Comparison of ENCODE assay signal across 14 mouse cellular contexts in the genomic region with DNA sequence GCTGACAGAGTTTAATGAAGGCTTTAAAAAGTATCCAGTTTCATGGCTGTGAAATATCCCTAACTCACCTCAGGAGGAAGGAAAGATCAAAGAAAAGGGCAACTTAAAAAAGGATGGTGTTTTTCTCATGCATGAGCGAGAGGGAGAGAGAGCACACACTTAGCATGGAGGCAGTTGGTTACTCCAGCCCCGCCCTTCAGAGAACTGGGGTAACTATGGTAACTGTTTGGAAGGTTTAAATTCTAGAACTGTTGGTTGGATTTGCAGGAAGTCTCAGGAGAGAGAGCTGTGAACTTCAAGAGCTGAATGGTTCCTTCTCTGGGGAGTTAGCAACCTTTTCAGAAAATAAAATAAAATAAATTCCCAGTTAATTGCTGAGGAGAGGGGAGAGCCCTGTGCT.
DNase-seq lines count a peak whose midpoint lies in the region; ATAC-seq and TF ChIP-seq lines count a peak whose summit lies in the region.
"Had no signal": no experiment of that assay in that cellular context is flagged by ENCODE, and none has a peak within 500 bp of the region (broad histone marks: within the 10 kb centered on the region; RNA-seq: fewer than 3 reads in every experiment).

No protein-coding gene starts in this region.

- H3K36me3 ChIP-seq in hindbrain, postnatal 0 days (ENCODE audit: insufficient read depth, low read length) = no peaks in the 10 kb centered on the region
- H3K36me3 ChIP-seq in hindbrain, embryonic 10.5 days = no peaks in the 10 kb centered on the region
- H3K36me3 ChIP-seq in midbrain, postnatal 0 days (ENCODE audit: insufficient read depth, low read length) = no peaks in the 10 kb centered on the region
- H3K36me3 ChIP-seq in midbrain, embryonic 15.5 days (replicated peaks) = no peaks in the 10 kb centered on the region

- H3K27me3 ChIP-seq in hindbrain, postnatal 0 days (ENCODE audit: insufficient read depth, low read length) = no peaks in the 10 kb centered on the region
- no peaks in the 10 kb centered on the region for H3K27me3 ChIP-seq in hindbrain, embryonic 10.5 days (ENCODE audit: insufficient read depth, poor library complexity, severe bottlenecking)
- H3K27me3 ChIP-seq in midbrain, postnatal 0 days (ENCODE audit: insufficient read depth, low read length) = no peaks in the 10 kb centered on the region
- no peaks in the 10 kb centered on the region for H3K27me3 ChIP-seq in midbrain, embryonic 15.5 days (replicated peaks)

- no peak for TF ChIP-seq CTCF in hindbrain, postnatal 0 days (IDR thresholded peaks at IDR 0.05; ENCODE audit: low read depth)
- no peak for TF ChIP-seq CTCF in midbrain, postnatal 0 days (IDR thresholded peaks at IDR 0.05)

- no peak overlapping the region for H3K4me3 ChIP-seq in hindbrain, postnatal 0 days (ENCODE audit: low read length)
- no peak overlapping the region for H3K4me3 ChIP-seq in hindbrain, embryonic 10.5 days
- no peak overlapping the region for H3K4me3 ChIP-seq in midbrain, postnatal 0 days (ENCODE audit: low read depth, low read length)
- no peak overlapping the region for H3K4me3 ChIP-seq in midbrain, embryonic 15.5 days

- no peak overlapping the region for H3K9ac ChIP-seq in hindbrain, postnatal 0 days (replicated peaks; ENCODE audit: low read length)
- H3K9ac ChIP-seq in midbrain, postnatal 0 days (replicated peaks; ENCODE audit: low read length, poor library complexity, severe bottlenecking) = no peak overlapping the region
- no peak overlapping the region for H3K9ac ChIP-seq in midbrain, embryonic 15.5 days

- no peaks in the 10 kb centered on the region for H3K4me1 ChIP-seq in hindbrain, postnatal 0 days (ENCODE audit: insufficient read depth, low read length)
- H3K4me1 ChIP-seq in hindbrain, embryonic 10.5 days (replicated peaks) = peaks cover 21% of the 10 kb centered on the region
- H3K4me1 ChIP-seq in midbrain, postnatal 0 days (ENCODE audit: insufficient read depth, low read length) = no peaks in the 10 kb centered on the region; the same call in 1 of the 2 replicates
- H3K4me1 ChIP-seq in midbrain, embryonic 15.5 days = 0 out of 2 replicates have a peak, but pooled peaks cover 3% of the 10 kb centered on the region

- no peaks in the 10 kb centered on the region for H3K9me3 ChIP-seq in hindbrain, postnatal 0 days (ENCODE audit: low read length)
- H3K9me3 ChIP-seq in hindbrain, embryonic 10.5 days = no peaks in the 10 kb centered on the region
- H3K9me3 ChIP-seq in midbrain, postnatal 0 days (ENCODE audit: low read length) = no peaks in the 10 kb centered on the region
- H3K9me3 ChIP-seq in midbrain, embryonic 15.5 days = no peaks in the 10 kb centered on the region

- H3K27ac ChIP-seq in hindbrain, postnatal 0 days = no peak overlapping the region
- H3K27ac ChIP-seq in hindbrain, embryonic 10.5 days = no peak overlapping the region
- no peak overlapping the region for H3K27ac ChIP-seq in midbrain, postnatal 0 days (ENCODE audit: low read depth, low read length)
- no peak overlapping the region for H3K27ac ChIP-seq in midbrain, embryonic 15.5 days
- H3K27ac ChIP-seq: macrophage; stomach, postnatal 0 days had no signal

- ATAC-seq in hindbrain, postnatal 0 days = no peak
- peak; percentile 62; the same call in 1 of the 2 replicates for ATAC-seq in midbrain, postnatal 0 days (ENCODE audit: low FRiP score)
- no peak; the same call in 1 of the 2 replicates for ATAC-seq in midbrain, embryonic 15.5 days (replicated peaks)
- ATAC-seq: activated CD4-positive, CD25-positive, alpha-beta regulatory T cell, adult 4 months had no signal

- H3K4me2 ChIP-seq in hindbrain, postnatal 0 days (ENCODE audit: low read depth, low read length) = no peak overlapping the region
- no peak overlapping the region for H3K4me2 ChIP-seq in midbrain, postnatal 0 days (ENCODE audit: low read depth, low read length, poor library complexity, severe bottlenecking)
- no peak overlapping the region for H3K4me2 ChIP-seq in midbrain, embryonic 15.5 days
- H3K4me2 ChIP-seq: liver, embryonic 11.5 days had no signal

- WGBS in hindbrain, postnatal 0 days = 32% methylated on average over 2 of the region's 2 CpGs
- WGBS in hindbrain, embryonic 10.5 days = 50% methylated on average over 2 of the region's 2 CpGs
- 32% methylated on average over 2 of the region's 2 CpGs for WGBS in midbrain, postnatal 0 days
- WGBS in midbrain, embryonic 15.5 days = 23% methylated on average over 2 of the region's 2 CpGs

- peak; percentile 50 for DNase-seq in hindbrain, postnatal 0 days (ENCODE audit: low spot score)
- DNase-seq in hindbrain, embryonic 10.5 days (ENCODE audit: low spot score) = no peak
- peak; percentile 51 for DNase-seq in midbrain, postnatal 0 days (ENCODE audit: low spot score)
- DNase-seq in layer of hippocampus, adult 9-10 months (ENCODE audit: low spot score) = peak; percentile 11
- DNase-seq in cerebellum, postnatal 14 days = no peak
- no peak for DNase-seq in neural tube, embryonic 10.5 days (ENCODE audit: extremely low spot score, low spot score)
- DNase-seq: gastrocnemius, postnatal 36 days; kidney, adult 18-20 months; retina, postnatal 1 day had no signal

Comparison
In these comparisons a context has a peak if more than half of its experiments do, and no peak if none do; other contexts are left out.
1. DNase-seq: peak in hindbrain, postnatal 0 days (single experiment), midbrain, postnatal 0 days (single experiment) and layer of hippocampus, adult 9-10 months (single experiment); none in hindbrain, embryonic 10.5 days (single experiment), cerebellum, postnatal 14 days (0 of 2) and neural tube, embryonic 10.5 days (single experiment).